Mouse (Mus musculus): ENCODE results near the gene Rbm8a2. TPM values are rescaled to one million over a fixed set of nuclear protein-coding genes. Genes with fewer than 3 reads are reported as not detected.
"Not testable (repeated sequence)": the region's sequence is repeated elsewhere in the genome, so short reads cannot be mapped to it uniquely, and the experiment has no call there.

Rbm8a2 gene
- under 1 TPM in 1 of 4 experiments, not detected in 3; 0.17 TPM for total RNA-seq (2022)

GRCm38 (mm10) chr1:175979014-175979413 lies at the start of gene Rbm8a2:
TSS of gene Rbm8a2 (minus strand) at chr1:175979114.
- not testable (repeated sequence) for DNase-seq

- no peak for DNase-seq
Measured at GRCm38 (mm10) chr1:176028397-176028796, 49.5 kb upstream of the Rbm8a2 start.

GRCm38 (mm10) chr1:176024501-176024900 lies 45.6 kb upstream of the Rbm8a2 start:
- DNase-seq, result no peak

- DNase-seq, result no peak
Measured at GRCm38 (mm10) chr1:176018523-176018922, 39.6 kb upstream of the Rbm8a2 start.

DNA sequence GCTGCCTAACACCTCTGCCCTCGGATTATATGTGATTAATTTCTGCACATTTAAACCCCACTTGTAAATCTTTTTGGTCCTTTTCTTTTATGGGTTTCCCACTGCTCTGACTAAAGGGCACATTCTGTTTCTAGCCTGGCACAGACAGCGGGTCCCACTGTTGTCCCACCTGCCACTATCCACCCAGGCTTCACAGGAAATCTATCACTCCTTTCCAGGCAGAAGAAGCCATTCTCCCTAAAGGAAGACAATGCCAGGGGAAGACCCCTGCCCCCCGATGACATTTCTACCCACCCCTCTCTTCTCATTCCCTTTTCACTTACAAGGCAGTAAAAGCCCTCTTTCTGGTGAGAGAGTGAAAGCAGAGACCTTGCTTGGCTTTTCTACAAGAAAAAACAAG lies 37.2 kb upstream of the Rbm8a2 start:
- no peak for DNase-seq

DNA sequence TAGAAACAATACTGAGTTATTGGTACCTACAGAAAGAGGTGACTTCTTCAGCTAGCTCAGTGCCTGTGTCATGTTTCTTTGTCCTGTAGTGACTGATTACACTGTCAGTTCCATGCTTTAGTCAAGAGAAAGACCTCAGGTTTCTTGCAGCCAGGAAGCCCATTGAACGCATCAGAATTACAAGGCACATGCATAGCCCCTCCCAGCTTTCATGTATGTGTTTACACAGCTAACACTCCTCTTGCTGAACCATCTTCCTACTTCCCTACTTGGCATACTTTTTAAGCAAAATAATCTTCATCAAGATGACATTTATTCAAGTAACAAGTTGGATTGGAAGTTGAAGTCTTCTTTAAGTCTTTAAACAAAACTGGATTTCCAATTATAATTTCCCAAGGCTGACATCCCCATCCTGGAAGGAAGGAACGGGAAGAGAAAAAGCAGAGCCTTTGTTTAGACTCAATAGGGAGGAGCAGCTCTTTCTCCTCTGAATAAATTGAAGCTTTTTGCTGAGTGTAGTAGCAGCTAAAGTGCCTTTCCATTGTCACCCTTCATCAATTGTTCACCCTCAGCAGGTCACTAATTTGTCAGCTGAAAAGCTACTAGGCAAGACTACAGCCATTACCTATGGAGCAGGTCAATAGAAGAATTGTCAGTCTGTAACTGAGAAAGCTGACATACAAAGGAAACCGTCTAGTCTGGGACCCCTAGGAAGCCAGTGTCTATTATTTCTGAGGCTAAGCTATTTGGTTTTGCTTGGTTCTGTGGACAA lies 34.8 kb upstream of the Rbm8a2 start:
- DNase-seq, result no peak

GRCm38 (mm10) chr1:176011535-176011934 lies 32.6 kb upstream of the Rbm8a2 start:
- DNase-seq, result no peak

- DNase-seq, result no peak
Measured at GRCm38 (mm10) chr1:176011072-176011471, 32.2 kb upstream of the Rbm8a2 start.

DNA sequence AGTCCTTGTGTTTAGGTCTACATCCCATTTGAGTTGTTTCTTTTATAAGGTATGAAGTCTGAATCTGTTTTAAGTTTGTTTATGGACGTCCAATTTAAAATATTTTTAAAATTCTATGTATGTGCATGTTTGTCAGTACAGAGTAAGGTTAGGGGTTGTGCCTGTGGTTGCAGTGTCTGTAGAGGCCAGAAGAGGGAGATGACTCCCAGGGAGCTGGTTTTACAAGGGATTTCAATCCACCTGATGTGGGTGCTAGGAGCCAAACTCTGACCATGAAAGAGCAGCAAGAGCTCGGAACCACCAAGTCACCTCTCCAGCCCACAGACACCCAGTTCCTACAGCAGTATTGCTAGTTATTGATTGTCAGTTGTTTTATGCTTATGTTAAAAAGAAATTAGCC lies 29.5 kb upstream of the Rbm8a2 start:
- no peak for DNase-seq

DNA sequence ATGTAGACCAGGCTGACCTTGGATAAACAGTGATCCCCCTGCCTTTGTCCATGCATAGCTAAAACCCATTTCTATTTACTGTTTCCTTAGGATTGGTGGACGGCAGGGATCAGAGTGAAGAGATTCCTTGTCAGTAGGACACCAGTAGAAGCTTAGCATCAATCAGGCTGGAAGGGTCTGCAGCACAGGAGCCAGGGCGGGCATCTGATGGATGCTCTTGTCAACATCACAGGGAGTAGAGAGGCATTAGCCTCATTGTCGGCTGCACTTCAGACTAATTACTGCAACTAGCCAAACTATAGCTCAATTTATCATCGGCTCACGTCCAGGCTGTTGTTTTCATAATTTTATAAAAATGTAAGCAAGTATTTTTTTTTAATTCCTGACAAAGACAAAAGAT lies 21.7 kb upstream of the Rbm8a2 start:
- no peak for DNase-seq

DNA sequence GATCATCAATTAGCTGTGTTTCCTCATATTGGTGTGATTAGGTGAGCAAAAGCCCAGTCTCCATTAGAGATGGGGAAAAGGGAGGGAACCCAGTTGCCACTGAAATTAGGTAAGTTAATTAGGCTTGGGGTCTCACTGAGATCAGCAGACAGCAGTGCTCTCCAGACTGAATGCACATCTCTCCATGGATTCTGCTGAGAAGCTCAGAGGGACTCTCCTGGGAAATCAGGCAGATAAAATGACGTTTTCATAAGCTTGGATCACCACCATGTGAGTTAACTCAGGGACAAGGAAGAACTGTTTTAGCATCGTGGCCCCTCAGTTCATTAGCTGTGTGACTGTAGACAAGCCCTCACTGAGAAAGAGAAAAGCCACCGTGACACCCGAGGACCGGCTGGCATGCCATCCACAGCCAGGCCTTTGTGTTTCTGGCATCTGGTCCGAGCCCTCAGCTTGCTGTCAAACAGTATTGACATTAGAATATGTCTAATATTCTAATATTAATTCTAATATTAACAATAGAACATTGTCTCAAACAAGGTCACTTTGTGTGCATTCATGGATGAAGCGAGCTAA lies 18.2 kb upstream of the Rbm8a2 start:
- DNase-seq, result no peak

GRCm38 (mm10) chr1:175988912-175989311 lies 10.0 kb upstream of the Rbm8a2 start:
- DNase-seq, result no peak

DNA sequence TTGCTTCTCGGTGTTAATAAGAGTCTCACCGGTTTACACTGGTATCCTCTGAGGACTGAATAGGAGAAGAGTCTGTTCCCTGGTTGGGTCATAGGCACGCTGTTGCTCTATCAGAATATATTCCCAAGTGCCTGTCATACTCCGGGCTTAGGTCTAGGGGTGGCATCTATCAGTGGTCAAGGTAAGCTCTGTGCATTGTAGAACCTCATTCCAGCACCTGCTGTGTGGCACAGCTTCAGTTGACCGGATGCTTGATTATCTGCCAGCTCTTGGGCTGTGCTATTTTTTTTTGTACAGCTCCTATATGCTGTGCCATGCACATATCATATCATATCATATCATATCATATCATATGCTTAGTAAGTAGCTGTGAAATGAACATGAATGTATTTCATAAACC lies 9.5 kb upstream of the Rbm8a2 start:
- no peak for DNase-seq

- no peak for DNase-seq
Measured at GRCm38 (mm10) chr1:175970710-175971109, 8.2 kb downstream of the Rbm8a2 start.

DNA sequence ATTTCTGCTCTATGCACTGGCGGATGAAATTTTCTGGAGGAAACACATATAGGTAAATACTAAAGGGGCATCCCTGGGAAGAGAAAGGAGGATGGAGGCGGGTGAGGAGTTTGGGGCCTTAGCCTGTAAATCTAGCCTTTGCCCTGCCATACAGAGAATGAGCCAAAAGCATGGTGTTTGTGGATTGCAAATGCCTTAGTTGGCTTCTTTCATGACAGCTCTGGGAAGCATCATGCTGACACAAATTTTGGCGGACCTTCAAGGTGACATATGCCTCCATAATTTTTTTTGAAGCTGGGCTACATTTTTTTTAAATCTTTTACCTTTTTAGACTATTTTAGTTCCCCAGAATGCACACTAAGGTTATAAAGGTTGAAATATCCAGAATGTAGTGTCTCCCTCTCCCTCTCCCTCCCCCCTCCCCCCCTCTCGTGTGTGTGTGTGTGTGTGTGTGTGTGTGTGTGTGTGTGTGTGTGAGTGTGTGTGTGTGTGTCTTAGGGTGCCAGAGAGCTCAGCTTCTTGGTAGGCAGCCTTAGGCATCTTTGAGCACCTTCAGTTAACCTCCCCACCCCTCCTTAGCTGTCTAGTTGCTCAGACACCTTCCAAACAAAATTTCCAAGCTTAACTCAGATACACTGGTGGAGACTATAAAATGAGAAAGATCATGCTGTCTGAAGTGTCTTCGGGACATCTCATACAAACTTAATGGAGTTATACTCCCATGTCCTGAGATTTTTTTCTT lies 11.7 kb downstream of the Rbm8a2 start:
- DNase-seq, result no peak

DNA sequence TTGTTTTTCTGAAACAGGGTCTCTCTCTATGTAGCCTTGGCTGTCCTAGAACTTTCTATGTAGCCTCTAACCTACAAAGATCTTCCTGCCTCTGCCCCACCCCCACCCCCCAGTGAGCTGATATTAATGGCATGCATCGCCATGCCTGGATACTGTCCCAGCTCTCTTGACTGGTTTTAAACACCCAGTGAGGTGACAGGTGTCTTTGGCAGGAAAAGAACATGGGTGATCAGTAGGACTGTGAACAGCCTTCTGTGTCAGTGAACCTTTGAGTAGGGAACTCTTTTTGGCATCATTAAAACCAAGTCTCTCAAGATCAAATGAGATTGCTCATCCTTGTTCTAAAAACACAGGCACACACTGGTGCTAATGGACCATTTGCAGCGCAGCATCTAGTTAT lies 17.1 kb downstream of the Rbm8a2 start:
- no peak for DNase-seq

GRCm38 (mm10) chr1:175950851-175951250 lies 28.1 kb downstream of the Rbm8a2 start:
- DNase-seq, result no peak

- DNase-seq, result no peak
Measured at GRCm38 (mm10) chr1:175950421-175950820, 28.5 kb downstream of the Rbm8a2 start.

DNA sequence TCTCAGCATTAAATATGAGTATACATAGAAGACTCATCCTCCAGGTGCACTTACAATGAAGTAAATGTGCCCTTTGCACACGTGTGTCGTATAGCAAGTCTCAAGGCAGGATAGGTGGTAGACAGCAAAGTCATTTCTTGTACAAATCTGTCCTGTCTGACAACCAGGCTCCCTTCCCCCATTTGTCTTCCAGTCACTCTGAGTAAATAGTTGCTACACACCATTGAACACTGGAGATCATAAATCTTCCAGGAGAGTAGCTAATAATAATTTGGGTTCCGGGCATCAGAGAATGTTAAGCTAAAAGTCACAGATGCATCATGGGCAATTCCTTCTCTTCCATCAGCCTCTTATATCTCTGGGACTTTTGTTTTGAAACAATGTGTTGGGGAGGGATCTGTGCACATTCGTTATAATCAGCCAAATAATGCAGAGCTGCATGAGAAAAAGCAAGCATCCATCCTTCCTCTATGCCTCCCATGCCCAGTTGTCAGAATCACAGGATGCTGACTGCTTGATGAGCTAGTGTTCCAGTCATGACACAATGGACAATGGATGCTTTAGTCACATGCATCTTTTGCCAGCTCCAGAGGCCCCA lies 32.1 kb downstream of the Rbm8a2 start:
- DNase-seq, result no peak

DNA sequence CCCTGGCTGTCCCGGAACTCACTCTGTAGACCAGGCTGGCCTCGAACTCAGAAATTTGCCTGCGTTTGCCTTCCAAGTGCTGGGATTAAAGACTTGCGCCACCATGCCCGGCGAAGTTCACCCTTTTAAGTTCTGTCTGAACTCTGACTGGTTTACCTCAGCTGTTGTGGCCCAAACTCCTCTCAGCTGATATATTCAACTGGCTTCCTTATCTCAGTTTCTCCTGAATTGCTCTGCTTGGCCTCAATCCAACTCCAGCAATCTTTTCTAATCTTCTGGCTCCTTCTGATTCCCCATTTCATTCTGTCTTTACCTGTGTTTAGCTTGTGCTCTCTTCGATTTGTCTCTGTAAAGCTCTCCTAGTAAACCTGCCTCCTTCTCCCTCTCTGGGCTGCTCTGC lies 35.7 kb downstream of the Rbm8a2 start:
- no peak for DNase-seq

- DNase-seq, result no peak
Measured at GRCm38 (mm10) chr1:175938731-175939130, 40.2 kb downstream of the Rbm8a2 start.

GRCm38 (mm10) chr1:175936282-175936737 lies 42.6 kb downstream of the Rbm8a2 start:
- DNase-seq, result peak; percentile 10

DNA sequence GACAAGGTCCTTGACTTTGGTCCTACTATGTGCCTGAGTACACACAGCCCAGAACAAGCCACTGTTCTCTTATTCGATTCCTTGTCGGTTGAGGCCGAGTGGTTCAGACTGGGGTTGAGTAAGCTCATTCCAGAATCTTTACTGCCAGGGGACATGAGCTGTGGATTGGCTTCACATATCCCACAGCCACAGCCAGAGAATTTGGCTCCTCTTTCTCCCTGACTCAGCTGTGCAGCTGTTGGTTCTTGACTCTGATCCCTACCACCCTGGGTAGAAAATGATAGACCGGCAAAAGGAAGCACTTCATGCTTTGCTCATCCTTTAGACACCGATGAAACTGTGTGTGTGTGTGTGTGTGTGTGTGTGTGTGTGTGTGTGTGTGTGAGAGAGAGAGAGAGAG lies 47.5 kb downstream of the Rbm8a2 start:
- DNase-seq, result no peak

Measured in adrenal gland, adult 8-10 months (tissue).